Mouse (Mus musculus): ENCODE measurements around the gene Gm853. TPM values are rescaled to one million over a fixed set of nuclear protein-coding genes. Genes with fewer than 3 reads are reported as not detected.
"Not testable (repeated sequence)": the region's sequence is repeated elsewhere in the genome, so short reads cannot be mapped to it uniquely, and the experiment has no call there.

Gene Gm853
- polyA plus RNA-seq, 1 experiment from 2014 or later: not detected

DNA sequence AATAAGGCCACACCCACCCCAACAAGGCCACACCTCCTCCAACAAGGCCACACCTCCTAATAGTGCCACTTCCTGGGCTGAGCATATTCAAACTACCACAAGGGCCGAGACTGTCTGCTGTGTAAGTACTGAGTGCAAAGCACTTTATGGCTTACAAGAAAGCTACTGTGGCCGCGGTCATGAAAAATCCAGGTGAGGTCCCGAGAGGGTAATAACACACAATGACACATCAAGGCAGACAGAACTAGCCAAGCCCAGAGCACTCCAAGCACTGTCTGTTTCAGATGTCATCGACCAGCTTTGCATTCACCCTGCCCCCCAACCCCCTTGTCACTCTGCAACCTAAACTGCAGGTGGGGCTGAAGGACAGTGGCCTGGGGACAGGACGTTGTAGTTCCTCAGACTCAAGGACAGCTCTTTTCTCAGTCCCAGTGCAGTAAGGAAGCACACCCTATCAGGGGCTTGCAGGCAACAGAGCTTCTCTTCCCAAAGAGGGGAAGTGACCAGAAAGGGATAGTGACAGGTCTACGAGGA, 29.0 kb upstream of the Gm853 start:
- WGBS: 48% methylated on average over 7 of the region's 7 CpGs
- H3K4me3 ChIP-seq: no peak overlapping the region
- H3K9ac ChIP-seq: no peak overlapping the region
- H3K36me3 ChIP-seq: peaks cover 48% of the 10 kb centered on the region
- H3K27ac ChIP-seq: no peak overlapping the region
- H3K4me1 ChIP-seq: no peaks in the 10 kb centered on the region
- no peak overlapping the region for H3K4me2 ChIP-seq (replicated peaks)
- no peak for ATAC-seq (ENCODE audit: insufficient number of reproducible peaks, insufficient read depth, low FRiP score, low TSS enrichment)
- H3K9me3 ChIP-seq: no peaks in the 10 kb centered on the region
- peaks cover 7% of the 10 kb centered on the region; the same call in 1 of the 2 replicates for H3K27me3 ChIP-seq

DNA sequence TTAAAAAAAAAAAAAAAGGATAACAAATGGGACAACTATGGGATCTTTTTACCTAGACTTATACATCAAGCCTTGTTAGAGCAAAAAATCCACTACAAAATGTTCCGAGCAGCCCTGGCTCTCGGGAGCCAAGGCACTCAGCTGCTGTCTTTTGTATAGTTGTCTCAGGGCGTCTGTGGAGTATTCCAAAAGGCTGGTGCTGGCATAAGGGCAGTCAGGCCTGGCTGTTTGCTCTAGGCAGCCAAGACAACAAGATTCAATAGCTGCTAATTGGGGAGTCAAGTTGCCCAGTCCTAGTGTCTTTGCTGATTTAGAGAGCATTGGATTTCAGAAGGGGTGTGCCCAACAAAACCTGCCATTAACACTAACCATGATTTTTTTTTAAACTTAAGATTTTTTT, 26.4 kb upstream of the Gm853 start:
- Histone ChIP-seq H3K9ac (no peak overlapping the region), H3K27me3 (peaks cover 7% of the 10 kb centered on the region; the same call in 1 of the 2 replicates), H3K27ac (no peak overlapping the region), H3K4me2 (replicated peaks) (no peak overlapping the region), H3K9me3 (no peaks in the 10 kb centered on the region), H3K36me3 (peaks cover 25% of the 10 kb centered on the region), H3K4me1 (no peaks in the 10 kb centered on the region), H3K4me3 (no peak overlapping the region)
- no peak for ATAC-seq (ENCODE audit: insufficient number of reproducible peaks, insufficient read depth, low FRiP score, low TSS enrichment)
- 64% methylated on average over 3 of the region's 3 CpGs for WGBS

DNA sequence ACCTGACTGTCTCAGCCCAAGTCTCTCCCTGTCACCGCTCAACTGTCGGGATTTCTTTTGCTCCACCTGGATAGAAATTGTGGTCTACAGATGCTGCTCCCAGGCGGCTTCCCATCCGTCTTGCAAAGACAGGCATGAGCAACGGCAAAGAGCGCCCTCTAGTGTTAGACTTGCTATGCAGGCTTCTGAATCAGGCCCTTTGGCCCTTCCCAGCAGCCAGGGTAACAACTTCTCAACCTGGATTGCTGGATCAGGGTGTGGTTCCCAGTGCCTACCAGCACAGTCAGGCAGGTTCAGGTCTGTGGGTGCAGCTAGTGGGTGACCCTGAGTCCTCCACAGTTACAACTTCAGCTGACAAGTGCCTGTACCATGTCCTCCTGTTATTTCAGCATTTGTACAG, 23.9 kb upstream of the Gm853 start:
- 2% methylated on average over 6 of the region's 6 CpGs for WGBS
- H3K36me3 ChIP-seq: peaks cover 10% of the 10 kb centered on the region

DNA sequence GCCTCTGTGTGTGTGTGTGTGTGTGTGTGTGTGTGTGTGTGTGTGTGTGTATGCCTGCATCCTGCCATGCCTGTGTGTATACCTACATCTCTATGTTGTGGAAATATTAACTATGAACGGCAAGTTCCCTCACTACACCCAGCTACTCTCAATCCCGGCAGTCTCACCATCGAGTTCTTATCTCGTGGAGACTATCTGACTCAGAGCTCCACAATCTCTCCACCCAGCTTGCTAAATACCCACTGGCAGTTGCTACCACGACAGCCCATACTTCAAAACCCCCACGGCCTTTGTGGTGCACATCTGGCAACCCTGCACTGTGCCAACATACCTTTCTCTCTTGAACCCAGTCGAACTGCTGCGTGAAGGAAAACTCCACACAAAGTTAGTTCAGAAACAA, 22.5 kb upstream of the Gm853 start:
- Histone ChIP-seq H3K27me3 (peaks cover 7% of the 10 kb centered on the region; the same call in 1 of the 2 replicates), H3K9me3 (no peaks in the 10 kb centered on the region), H3K9ac (no peak overlapping the region), H3K4me1 (no peaks in the 10 kb centered on the region), H3K27ac (no peak overlapping the region), H3K4me2 (replicated peaks) (no peak overlapping the region), H3K36me3 (no peaks in the 10 kb centered on the region), H3K4me3 (no peak overlapping the region)
- 75% methylated on average over 8 of the region's 8 CpGs for WGBS
- no peak for ATAC-seq (ENCODE audit: insufficient number of reproducible peaks, insufficient read depth, low FRiP score, low TSS enrichment)

More for the DNA sequence above, 23.9 kb upstream of the Gm853 start:
- no peaks in the 10 kb centered on the region for H3K9me3 ChIP-seq
- H3K4me3 ChIP-seq: no peak overlapping the region
- H3K9ac ChIP-seq: no peak overlapping the region
- no peak overlapping the region for H3K27ac ChIP-seq
- no peaks in the 10 kb centered on the region for H3K4me1 ChIP-seq
- H3K27me3 ChIP-seq: peaks cover 7% of the 10 kb centered on the region; the same call in 1 of the 2 replicates
- no peak for ATAC-seq (ENCODE audit: insufficient number of reproducible peaks, insufficient read depth, low FRiP score, low TSS enrichment)
- no peak overlapping the region for H3K4me2 ChIP-seq (replicated peaks)

DNA sequence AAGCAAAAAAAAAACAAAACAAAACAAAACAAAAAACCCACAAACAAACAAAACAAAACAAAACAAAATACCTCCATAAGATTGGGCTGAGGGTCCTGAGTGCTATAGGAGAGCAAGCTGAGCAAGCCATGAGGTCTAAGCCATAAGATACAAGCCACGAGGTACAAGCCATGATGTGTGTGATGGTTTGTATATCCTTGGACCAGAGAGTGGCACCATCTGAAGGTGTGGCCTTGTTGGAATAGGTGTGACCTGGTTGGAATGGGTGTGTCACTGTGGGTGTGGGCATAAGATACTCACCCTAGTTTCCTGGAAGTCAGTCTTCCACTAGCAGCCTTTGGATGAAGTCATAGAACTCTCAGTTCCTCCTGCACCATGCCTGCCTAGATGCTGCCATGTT, 21.4 kb upstream of the Gm853 start:
- H3K36me3 ChIP-seq; H3K9me3 ChIP-seq; H3K27me3 ChIP-seq; H3K4me3 ChIP-seq; H3K27ac ChIP-seq; H3K9ac ChIP-seq; H3K4me2 ChIP-seq (replicated peaks); ATAC-seq (ENCODE audit: insufficient number of reproducible peaks, insufficient read depth, low FRiP score, low TSS enrichment); H3K4me1 ChIP-seq: not testable (repeated sequence)
- 58% methylated on average over 1 of the region's 1 CpGs for WGBS

DNA sequence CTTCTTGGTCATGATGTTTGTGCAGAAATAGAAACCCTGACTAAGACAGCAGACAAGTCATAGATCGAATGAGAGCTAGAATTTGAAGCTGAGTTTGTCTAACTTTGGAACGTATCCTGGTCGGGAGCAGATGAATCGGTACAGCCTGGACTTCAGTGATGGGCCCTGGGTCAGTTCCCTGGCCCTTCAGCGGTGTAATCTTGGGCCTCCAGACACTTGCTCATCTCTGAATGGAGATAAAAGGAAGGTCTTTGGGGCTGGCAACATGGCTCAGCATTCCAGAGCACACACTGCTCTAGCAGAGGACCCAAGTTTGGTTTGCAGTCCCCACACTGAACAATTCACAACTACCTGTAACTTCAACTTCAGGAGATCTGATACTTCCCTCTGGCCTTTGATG, 20.8 kb upstream of the Gm853 start:
- H3K27me3 ChIP-seq: peaks cover 7% of the 10 kb centered on the region; the same call in 1 of the 2 replicates
- no peak overlapping the region for H3K4me2 ChIP-seq (replicated peaks)
- WGBS: 87% methylated on average over 5 of the region's 5 CpGs
- no peaks in the 10 kb centered on the region for H3K36me3 ChIP-seq
- no peak overlapping the region for H3K27ac ChIP-seq
- H3K4me3 ChIP-seq: no peak overlapping the region
- no peaks in the 10 kb centered on the region for H3K9me3 ChIP-seq
- no peak overlapping the region for H3K9ac ChIP-seq
- H3K4me1 ChIP-seq: no peaks in the 10 kb centered on the region
- ATAC-seq (ENCODE audit: insufficient number of reproducible peaks, insufficient read depth, low FRiP score, low TSS enrichment): no peak

DNA sequence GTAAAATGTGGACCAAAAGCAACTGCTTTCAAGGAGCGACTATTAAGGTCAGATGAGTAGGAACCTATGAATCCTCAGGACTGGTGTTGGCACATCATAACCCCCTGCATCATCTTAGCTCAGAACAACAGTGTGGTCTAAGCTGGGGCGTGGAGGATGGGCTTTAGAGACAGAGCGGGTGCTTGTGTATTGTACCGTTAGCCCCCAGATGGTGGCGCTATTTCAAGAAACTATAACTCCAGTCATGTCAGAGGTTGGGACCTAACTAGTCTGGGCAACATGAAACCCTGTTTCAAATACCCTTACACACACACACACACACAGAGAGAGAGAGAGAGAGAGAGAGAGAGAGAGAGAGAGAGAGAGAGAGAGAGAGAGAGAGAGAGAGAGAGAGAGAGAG, 18.5 kb upstream of the Gm853 start:
- H3K27ac ChIP-seq: no peak overlapping the region
- H3K9ac ChIP-seq: no peak overlapping the region
- H3K4me3 ChIP-seq: no peak overlapping the region
- H3K27me3 ChIP-seq: no peaks in the 10 kb centered on the region; the same call in 1 of the 2 replicates
- no peaks in the 10 kb centered on the region for H3K9me3 ChIP-seq
- no peaks in the 10 kb centered on the region for H3K36me3 ChIP-seq
- H3K4me2 ChIP-seq (replicated peaks): no peak overlapping the region
- H3K4me1 ChIP-seq: no peaks in the 10 kb centered on the region
- ATAC-seq (ENCODE audit: insufficient number of reproducible peaks, insufficient read depth, low FRiP score, low TSS enrichment): no peak
- WGBS: 40% methylated on average over 5 of the region's 5 CpGs

DNA sequence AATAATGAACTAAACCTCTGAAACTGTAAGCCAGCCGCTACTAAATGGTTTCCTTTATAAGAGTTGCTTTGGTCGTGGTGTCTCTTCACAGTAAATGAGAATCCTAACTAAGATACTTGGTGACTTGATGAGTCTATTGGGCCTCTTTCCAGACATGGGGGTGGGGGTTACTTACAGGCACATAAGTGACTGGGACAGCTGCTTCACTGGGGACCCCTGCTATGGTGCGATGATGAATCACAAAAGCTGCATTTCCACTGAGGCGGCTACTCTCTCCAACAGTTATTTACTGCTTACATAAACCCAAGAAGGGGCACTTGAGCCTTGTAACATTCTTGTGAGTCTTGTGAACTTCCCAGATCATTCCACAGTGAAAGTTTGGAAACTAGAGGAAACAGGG, 15.4 kb upstream of the Gm853 start:
- H3K27ac ChIP-seq: no peak overlapping the region
- H3K9me3 ChIP-seq: no peaks in the 10 kb centered on the region
- 92% methylated on average over 4 of the region's 4 CpGs for WGBS
- H3K27me3 ChIP-seq: no peaks in the 10 kb centered on the region
- H3K9ac ChIP-seq: no peak overlapping the region
- no peaks in the 10 kb centered on the region for H3K4me1 ChIP-seq
- H3K4me2 ChIP-seq (replicated peaks): no peak overlapping the region
- H3K4me3 ChIP-seq: no peak overlapping the region
- no peak for ATAC-seq (ENCODE audit: insufficient number of reproducible peaks, insufficient read depth, low FRiP score, low TSS enrichment)
- H3K36me3 ChIP-seq: no peaks in the 10 kb centered on the region

DNA sequence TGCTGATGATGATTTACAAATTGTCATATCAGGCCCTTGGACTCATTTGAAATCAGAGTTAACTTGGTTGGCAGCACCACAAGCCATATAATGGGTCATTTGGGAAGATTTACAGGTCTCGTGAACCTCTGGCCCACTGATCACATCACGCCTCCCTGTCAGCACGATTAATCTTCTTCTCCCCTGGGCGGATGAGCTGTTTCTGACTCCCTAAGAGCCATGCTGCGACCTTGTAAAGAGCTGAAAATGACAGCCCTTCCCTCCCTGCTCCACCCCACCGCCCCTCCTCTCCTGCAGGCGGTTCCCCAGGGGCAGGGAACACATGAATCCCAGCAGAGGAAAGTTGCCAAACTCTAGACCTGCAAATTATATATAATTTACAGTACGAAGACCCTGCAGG, 14.2 kb upstream of the Gm853 start:
- no peak overlapping the region for H3K4me3 ChIP-seq
- no peaks in the 10 kb centered on the region for H3K4me1 ChIP-seq
- H3K9ac ChIP-seq: no peak overlapping the region
- no peaks in the 10 kb centered on the region for H3K36me3 ChIP-seq
- H3K27ac ChIP-seq: no peak overlapping the region
- H3K27me3 ChIP-seq: no peaks in the 10 kb centered on the region
- no peaks in the 10 kb centered on the region for H3K9me3 ChIP-seq
- no peak for ATAC-seq (ENCODE audit: insufficient number of reproducible peaks, insufficient read depth, low FRiP score, low TSS enrichment)
- WGBS: 62% methylated on average over 8 of the region's 8 CpGs
- H3K4me2 ChIP-seq (replicated peaks): no peak overlapping the region

DNA sequence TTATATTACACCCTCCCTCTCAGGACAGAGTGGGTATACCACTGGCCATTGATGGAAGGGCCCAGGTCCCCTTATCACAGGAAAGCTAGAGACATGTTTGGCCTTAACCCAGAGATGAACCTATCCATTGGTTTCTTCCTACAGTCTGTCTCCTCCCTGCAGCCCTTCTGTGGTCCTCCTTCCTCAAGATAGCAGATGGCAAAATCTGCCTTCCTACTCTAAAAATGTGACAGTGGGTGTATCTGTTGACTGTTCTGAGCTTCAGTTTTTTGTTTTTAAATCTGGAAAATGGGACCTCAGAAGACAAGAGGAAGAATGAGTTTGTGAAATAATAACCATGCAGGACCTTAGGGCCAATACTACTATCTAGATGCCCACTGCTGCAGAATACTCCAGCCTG, 1.9 kb upstream of the Gm853 start:
- Histone ChIP-seq H3K4me3 (no peak overlapping the region), H3K9ac (no peak overlapping the region), H3K9me3 (no peaks in the 10 kb centered on the region), H3K27ac (no peak overlapping the region), H3K36me3 (no peaks in the 10 kb centered on the region), H3K4me1 (no peaks in the 10 kb centered on the region), H3K4me2 (replicated peaks) (no peak overlapping the region), H3K27me3 (no peaks in the 10 kb centered on the region)
- no peak for ATAC-seq (ENCODE audit: insufficient number of reproducible peaks, insufficient read depth, low FRiP score, low TSS enrichment)

DNA sequence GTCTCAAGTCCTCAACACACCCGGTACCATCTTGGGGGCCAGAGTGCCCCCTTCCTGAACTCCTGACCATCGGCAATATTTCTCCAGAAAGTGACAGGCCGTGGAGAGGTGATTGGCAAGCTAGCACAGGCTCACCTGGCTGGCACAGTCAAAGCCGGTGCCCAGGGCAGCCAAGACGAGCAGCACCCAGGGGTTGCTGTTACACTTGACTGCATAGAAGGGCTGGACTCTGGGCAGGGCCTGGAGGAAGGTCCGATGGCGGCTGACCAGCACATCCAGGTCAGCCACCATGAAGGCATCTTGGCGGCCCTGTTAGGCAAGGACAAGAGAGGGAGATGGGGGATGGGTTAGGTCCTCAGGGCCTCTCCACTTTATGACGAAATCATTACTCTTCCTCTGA, 2.0 kb downstream of the Gm853 start:
- no peak for ATAC-seq (ENCODE audit: insufficient number of reproducible peaks, insufficient read depth, low FRiP score, low TSS enrichment)
- Histone ChIP-seq H3K27ac (no peak overlapping the region), H3K4me3 (no peak overlapping the region), H3K4me1 (no peaks in the 10 kb centered on the region), H3K36me3 (no peaks in the 10 kb centered on the region), H3K4me2 (replicated peaks) (no peak overlapping the region), H3K27me3 (no peaks in the 10 kb centered on the region), H3K9ac (no peak overlapping the region), H3K9me3 (no peaks in the 10 kb centered on the region)
- WGBS: 80% methylated on average over 9 of the region's 9 CpGs

DNA sequence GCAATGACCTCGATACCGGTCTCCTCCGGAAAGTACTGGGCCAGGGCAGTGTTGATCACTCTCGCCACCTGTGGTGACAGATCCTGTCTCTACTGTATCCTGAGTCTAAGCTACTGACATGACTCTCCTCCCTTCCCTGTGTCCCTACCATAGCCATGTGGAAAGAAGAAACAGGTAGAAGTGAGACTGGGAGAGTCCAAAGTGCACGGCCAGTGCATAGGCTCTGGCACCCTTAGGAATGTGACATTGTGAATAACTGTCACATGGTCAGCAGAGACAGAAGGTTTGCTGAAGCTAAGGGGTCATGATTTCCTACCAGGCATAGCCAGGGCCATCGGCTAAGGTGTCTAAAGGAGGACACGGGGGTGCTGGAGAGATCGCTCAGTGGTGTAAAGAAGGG, 6.8 kb downstream of the Gm853 start:
- Histone ChIP-seq H3K9me3 (no peaks in the 10 kb centered on the region), H3K4me1 (no peaks in the 10 kb centered on the region), H3K4me2 (replicated peaks) (no peak overlapping the region), H3K27me3 (no peaks in the 10 kb centered on the region), H3K36me3 (no peaks in the 10 kb centered on the region), H3K9ac (no peak overlapping the region), H3K27ac (no peak overlapping the region), H3K4me3 (no peak overlapping the region)
- WGBS: 87% methylated on average over 8 of the region's 8 CpGs
- ATAC-seq (ENCODE audit: insufficient number of reproducible peaks, insufficient read depth, low FRiP score, low TSS enrichment): no peak

DNA sequence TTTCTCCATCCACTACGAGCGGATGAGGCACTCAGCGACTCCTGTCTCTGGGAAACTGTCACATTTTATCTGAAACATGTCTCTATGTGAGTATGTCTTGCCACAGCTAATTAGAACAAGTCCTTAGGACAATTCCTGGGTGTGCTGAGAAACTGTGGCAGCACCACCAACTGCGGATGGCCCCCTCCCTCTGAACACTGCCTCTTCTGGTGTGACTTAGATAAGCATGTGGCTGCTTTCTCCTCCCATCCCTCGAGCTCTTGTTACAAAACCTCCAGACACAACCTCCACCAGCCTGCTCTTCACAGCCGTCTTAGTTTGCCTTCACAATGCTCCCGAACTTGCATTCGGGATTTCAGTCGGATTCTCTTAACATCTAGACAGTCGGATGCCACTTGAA, 8.3 kb downstream of the Gm853 start:
- Histone ChIP-seq H3K27me3 (no peaks in the 10 kb centered on the region), H3K9ac (no peak overlapping the region), H3K4me3 (no peak overlapping the region), H3K36me3 (no peaks in the 10 kb centered on the region), H3K27ac (no peak overlapping the region), H3K9me3 (no peaks in the 10 kb centered on the region), H3K4me2 (replicated peaks) (no peak overlapping the region), H3K4me1 (no peaks in the 10 kb centered on the region)
- WGBS: 80% methylated on average over 10 of the region's 10 CpGs
- no peak for ATAC-seq (ENCODE audit: insufficient number of reproducible peaks, insufficient read depth, low FRiP score, low TSS enrichment)

Measured in embryonic facial prominence, embryonic 12.5 days (tissue).